Mouse (Mus musculus) mouse trophoblast stem cell (cell line): ENCODE measurements around the gene Kcnj12.

Experiments
- in situ Hi-C, 2 experiments: fragments of 300-500 bp; cut with MseI, MboI; formaldehyde crosslinking; loops; 2 replicates in 1 of 2; 3 replicates in 1 of 2; pipeline ENCODE4 v1.15.1; 2025

Gene Kcnj12

DNA sequence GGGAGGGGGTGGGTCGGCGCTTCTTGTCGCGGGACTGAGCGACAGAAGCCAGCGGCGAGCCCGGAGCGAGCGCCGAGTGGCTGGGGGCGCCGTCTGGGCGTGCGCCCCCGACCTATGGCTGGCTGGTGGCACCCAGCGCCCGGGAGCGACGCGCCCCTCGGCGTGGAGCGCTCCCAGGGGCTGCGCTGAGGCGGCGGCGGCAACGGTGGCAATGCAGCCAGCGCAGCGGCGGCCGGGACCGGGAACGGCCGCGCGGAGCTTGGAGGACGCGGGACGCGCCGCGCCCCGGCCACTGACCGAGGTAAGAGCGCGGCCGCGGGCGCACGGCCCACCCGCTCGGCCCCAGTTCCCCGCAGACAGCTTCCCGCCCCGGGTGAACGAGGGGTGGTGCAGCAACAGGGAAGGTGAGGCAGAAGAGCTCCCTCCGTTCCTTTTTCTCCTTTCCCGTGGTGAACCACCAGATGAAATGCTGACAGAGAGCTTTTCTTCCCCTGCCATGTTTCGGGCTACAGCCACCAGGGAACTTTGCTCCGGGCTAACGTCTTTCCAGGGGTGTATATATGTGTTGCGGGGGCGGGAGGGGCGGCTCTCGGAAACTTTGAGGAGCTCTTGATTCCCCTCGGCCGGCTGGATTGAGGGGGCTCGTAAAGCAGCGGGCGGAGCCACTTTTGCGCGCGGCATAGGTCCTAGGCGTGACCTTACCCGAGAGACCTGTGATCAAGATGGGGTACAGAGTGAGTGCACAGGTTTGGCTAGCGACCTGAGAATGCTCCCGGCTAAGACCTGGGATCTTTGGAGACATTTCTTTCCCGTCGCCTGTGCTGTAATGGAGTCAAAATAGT lies at the start of gene Kcnj12:
TSS of gene Kcnj12 (plus strand) at position 15 of the 842 bp plus-strand sequence.
- in situ Hi-C loops: no loop called here

DNA sequence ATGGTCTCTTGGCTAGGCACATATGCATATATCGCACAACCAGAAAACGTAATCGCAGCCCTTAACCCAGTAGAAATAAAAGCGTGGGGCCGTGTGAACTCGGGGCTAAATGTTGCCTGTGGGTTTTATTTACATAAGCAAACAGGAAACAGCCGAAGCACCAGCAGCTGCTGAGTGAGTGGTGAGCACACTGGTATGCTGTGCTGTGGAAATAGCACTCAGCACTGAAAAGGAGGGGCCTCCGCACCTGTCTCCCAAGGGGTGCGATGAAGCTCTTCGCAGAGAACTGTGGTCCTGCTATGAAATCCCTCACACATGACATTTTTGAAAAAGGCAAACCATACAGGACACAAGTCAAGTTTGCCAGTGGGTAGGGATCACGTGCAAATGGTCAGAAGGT lies 47.3 kb upstream of the Kcnj12 start:
- in situ Hi-C loops: no loop called here

DNA sequence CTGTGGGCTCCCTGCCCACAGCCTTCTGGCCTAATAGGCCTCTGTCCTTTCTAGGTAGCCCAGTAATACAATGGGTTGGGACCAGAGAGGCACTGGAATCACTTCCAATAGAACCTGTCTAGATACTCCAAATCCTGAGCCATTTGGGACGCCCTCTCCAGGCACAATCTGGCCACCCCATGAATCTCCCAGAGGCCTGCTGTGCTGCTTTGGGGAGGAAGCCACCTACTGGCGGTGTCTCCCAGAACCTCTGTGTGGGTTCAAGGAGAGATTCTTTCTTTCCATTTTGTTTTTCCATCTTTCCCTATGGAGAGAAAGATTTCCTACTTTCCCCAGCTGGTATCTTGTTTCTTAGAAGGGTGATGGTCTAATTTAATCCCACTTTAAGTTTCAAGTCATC lies 46.1 kb upstream of the Kcnj12 start:
- in situ Hi-C loops: no loop called here

DNA sequence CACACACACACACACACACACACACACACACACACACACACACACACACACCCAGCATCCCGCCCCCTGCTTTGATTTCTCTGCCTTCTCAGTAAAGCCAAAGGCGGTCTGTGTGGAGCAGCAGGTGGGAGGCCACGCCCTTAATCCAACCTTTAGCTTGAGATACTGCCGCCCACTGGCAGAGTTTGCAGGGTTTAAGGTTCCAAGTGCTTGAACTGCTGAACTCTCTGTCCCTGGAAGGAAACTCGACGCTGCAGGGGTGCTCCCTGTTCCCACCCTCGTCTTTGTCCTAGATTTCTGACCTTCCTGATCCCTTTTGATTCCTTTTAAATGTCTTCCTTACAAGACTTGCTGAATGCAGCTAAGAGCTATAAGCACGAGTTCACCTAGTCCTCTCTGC lies 45.6 kb upstream of the Kcnj12 start:
- in situ Hi-C loops: no loop called here

DNA sequence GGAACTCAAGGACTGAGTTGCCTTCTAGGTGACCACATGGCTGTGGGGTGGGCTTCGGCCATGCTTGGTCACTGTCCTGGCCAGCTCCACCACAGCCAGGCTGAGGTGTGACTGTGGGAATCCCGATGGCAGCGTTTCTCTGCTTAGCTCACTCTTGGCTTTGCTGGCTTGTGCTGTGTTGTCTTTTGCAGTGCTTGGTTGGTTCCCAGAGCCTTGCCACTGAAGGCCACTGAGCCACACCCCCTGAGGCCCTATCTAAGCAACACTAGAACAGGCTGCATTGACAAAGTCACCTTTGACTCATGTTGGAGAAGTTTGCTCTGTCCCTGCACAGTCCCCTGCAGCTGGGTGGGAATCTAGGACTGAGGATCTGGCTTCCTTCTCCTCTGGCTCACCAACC lies 45.2 kb upstream of the Kcnj12 start:
- in situ Hi-C loops: no loop called here

DNA sequence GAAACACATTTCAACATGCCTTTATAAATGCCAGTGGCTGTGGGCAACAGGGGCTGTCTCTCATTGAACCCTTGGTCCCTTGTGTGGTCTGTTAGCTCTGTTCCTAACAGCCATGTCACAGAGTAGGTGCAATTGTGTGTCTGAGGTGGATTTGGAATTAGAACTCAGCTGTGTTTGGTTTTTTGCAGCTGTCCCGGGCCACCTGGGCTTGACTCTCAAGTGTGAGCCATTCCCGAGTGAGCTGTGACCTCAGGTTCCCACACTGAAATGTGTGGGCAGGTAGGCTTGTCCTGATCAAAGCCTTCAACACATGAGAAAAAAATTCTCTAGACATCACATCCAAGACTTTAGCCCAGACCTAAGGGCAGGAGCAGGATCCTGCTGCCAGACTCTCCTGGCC lies 43.7 kb upstream of the Kcnj12 start:
- in situ Hi-C loops: no loop called here

DNA sequence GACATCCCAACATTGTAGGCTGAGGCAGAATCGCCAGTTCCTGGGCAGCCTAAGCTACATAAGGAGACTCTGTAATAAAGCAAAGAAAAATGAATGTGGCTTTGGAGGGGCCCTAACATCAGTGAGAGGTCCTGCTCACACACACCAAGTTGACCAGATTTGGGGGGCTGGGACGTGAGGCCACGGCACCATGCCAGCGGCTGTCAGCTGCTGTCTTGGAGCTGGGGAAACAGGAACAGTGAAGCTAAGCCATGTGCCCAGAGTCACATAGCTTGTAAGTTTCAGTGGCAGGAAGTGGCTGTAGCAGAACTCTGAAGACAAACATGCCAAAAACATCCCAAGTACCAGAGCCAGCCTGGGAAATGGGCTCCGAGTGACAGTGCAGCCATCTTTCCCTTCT lies 42.6 kb upstream of the Kcnj12 start:
- in situ Hi-C loops: no loop called here

DNA sequence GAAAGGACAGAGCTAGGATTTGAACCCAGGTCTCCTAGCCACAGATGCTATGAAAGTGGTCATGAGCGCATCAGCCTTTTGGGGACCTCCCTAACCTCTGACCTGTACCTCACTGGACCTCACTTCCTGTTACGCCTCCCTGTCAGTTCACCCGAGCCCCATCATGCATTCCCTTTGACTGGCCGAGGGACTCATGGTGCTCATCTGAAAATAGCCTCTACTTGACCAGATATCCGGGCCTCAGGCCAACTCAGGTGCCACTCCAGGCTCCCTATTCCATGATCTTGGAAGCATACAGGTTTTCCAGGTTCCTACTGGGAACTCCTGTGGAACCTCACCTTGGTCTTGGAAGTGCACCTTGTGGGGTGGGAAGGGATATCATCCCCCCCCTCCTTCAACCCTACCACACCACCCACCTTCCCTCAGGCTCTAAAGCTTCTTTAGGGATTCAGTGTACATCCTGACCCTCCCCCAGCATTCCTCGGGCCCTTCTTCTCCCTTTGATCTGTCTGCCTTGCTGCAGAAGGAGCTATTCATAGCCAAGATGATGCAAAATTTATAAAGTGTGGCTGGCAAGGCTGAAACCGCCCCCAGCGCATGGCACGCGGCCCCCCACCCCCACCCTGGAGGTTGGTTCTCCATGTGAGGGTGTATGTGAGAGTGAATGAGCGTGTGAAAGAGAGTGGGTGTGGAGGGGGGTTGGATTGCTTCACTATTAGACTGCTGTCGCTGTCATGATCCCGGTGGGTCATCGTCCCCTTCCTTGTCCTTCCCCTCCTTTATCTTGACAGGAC lies 40.5 kb upstream of the Kcnj12 start:
- in situ Hi-C loops: no loop called here

DNA sequence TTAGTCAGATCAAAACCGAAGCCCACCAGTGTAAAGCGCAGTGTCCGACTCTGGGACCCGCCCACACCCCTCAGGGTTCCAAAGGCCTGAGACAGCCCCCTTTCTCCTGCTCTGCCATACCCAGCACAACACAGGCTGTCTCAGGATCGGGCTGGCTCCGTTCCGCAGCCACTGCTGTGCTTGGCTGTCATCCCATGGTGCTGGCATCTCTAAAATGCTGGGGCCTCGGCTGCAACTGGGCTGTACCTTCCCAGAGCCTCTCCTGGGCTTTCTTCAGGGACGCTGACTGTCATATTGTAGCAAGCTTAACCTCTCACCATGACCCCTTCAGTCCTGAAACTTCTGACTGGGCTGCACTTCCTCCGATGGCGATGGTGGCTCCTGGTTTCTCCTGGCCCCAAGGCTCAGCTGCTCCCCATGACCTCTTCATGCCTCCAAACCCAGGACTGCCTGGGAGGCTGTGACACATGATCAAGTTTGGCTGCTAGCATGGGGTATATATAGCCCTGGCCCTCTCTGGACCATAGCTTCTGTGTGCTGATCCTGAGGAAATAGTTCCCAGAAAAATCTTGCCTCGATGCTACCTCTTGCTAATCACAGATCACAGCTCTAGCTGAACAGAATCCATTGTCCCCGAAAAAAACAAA lies 37.3 kb upstream of the Kcnj12 start:
- in situ Hi-C loops: no loop called here

DNA sequence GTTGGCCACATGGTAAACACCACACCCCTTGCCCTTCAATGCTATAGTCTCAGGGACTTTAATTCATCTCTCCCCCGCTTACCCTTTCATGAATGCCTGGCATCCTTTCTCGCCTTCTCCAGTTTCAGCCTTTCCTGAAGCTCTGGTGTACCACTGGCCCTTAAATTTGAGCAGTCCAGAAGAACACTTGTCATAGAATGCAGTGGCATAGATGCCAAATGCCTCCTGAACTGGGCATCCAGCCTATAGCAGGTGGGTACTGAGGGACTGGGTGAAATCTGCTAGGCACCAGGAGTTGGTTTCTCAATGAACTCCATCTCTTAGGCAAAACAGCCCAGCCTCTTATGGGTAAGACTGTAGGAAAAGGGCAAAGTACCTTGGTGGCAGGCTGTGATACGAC lies 31.9 kb upstream of the Kcnj12 start:
- in situ Hi-C loops: no loop called here

DNA sequence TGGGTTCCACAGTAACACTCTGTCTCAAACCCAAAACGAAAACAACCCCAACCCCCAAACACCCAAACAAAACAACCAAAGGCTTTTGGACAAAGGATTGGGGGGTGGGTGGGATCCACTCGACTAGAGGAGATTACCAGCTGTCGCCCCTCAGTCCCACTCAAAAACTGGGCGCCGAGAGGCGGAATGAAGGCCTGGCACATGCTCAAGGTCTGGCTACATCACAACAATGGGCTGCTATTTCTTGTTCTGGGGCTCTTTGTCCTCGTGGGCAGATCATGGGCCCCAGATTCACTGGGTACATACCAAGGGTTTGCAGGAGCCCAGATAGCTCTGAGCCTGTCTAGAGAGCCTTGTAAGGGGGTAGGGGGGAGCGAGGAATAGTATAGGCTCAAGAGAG lies 19.6 kb upstream of the Kcnj12 start:
- in situ Hi-C loops: no loop called here

DNA sequence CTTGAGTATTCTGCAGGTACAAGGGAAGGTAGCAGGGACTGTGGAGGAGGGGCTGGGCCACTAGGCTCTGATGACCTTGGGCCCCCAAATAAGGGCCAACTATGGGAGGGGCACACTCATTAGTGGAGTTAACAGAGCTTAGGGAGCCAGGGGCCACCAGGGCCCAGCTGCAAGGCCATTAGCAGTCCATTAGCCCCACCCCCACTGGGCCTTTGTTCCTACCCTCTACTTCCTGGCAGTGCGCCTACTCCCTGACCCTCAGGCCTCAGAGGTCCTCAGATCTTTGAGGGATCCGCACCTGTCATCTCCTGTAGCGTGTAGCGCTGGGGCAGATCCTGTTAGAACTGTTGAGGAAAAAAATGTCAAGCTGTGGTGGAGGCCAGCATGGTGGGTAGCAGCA lies 18.3 kb upstream of the Kcnj12 start:
- in situ Hi-C loops: no loop called here

DNA sequence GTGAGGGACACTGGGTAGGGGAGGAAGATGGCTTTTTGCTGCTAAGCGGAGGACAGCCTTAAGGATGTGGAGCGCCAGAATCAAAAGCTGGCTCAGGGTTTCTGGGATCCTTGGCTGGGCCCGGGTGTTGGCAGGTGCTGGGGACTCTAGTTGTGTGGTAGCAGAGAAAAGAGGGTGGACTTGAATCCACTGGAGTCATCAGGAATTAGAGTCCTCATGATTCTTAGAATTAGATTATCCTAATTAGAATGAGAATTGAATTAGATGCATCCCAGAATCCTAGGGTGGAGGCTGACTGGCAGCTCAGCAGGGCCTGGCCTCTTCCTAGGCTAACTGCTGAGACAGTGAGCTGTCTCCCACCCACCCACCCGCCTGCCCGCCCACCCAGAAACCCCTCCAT lies 17.6 kb upstream of the Kcnj12 start:
- in situ Hi-C loops: no loop called here

DNA sequence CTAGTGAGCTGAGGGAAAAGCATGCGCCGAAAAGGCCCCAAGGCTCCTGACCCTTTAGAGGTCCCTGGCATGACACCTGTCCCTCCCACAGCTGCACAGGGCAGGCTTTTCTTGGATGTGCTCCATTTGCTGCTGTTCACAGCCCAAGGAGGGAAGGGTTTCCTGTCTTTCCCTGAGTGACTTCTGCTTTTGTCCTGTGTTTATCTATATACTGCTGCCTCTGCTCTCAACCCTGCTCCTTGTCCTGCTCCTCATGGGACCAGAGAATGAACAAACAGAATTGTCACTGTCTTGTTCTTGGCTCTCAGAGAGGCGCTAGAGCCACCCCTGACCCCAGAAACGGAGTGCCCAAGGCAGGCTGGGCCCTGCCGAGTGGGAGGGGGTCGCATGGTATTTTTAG lies 17.0 kb upstream of the Kcnj12 start:
- in situ Hi-C loops: no loop called here

DNA sequence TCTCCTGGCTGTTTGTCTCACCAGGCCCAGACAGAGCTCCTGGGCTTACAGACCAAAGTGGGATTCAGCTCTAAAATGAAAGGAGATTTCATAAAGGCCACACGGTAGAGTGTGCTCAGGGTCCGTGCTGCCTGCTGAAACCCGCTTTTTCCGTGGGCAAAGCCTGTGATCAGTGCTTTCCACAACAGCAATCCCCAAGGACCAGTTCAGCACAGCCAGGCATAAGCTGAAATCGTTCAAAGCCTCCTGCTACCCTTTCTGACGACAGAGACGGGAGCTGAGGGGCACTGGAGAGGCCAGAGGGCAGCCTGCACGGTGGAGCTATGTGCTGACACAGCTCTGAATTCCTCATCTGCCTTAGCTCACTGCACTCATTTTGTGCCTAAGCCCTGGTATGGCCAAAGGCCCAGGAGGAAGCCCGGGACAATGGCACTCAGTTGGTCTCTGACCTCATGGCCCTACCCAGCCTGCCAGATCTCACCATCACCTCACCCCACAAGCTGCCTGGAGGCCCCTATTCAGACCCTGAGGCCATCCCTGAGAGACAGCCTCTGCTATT lies 10.5 kb upstream of the Kcnj12 start:
- in situ Hi-C loops: no loop called here

DNA sequence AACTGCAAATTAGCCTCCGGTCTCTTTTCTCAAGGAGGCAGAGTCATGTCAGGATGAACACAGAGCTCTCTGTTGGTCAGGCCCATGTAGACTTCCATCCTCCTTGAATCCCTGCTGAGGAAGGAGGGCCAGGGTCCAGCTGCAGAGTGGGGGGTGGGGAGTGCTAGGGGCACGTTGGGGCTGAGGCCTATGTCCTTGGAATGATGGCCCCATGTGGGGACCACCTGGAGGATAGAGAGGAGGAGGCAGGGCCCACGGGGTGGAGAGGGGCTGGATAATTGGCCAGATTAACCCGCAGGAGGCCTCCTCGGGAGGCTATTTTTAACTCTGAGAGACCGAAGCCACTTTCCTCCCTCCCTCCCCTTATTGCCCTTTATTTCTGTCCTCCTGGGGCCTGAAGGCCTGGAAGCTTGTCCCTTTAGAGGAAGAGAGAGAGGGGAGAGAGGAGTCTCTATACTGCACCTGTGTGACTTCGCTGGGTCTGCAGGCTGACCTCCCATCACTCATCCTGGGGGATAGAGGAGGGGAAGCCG lies 5.4 kb upstream of the Kcnj12 start:
- in situ Hi-C loops: no loop called here

DNA sequence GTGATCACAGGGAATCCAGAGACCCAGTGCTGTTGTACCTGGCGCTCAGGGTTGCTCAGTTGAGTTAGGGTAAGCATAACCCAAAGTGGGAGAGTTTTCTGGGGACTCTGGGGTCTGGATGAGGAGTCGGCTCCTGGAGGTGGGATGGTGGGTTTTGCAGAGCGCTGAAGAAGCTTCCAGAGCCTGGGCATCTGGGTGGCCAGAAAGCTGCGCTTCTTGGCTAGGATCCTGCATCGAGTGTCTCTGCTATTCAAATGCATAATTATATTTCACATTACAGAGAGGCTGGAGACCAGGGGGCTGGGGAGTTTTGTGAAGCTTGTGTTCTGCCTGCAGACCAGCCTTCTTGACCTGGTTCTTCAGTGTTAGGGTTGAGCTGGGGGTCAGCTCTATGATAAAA lies 1.2 kb upstream of the Kcnj12 start:
- in situ Hi-C loops: no loop called here

DNA sequence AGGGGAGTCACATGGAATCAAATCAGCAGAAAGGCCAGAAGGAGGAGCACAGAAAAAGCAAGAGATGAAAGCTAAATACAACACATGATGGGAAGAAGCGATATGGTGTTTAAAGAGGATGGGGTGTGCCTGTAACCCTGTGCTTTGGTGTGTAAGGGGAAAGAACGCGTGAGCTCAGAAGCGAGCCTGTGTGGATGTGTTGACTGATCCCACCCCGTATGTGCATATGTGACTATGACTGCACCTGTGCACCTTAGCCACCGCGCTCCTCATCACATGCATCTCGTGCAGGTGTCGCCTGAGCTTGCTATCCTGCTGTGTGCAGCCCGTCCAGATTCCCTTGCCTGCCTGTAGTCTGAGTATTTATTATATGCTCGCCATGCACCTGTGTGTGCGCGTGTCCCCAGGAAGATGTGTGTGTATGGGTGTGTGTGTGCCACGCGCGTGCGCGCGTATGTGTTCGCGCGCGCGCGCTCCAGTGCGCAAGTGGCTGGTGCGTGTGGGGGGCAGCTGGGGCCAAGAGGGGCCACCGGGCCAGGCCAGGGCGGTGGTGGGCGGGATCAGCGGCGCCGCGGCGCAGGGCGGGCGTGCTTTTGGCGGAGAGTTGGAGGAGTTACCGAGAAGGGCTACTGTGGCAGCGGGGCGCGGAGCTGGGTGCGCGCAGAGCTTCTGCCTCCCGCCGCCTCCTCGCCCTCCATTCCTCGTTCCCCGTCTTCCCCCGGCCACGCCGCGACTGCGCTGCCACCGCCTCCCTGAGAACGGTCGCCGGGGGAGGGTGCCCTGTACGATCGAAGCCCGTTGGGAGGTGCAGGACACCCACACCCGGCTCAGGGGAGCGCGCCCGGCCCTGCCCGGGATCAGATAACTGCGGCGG lies 451 bp upstream of the Kcnj12 start:
- in situ Hi-C loops: no loop called here

DNA sequence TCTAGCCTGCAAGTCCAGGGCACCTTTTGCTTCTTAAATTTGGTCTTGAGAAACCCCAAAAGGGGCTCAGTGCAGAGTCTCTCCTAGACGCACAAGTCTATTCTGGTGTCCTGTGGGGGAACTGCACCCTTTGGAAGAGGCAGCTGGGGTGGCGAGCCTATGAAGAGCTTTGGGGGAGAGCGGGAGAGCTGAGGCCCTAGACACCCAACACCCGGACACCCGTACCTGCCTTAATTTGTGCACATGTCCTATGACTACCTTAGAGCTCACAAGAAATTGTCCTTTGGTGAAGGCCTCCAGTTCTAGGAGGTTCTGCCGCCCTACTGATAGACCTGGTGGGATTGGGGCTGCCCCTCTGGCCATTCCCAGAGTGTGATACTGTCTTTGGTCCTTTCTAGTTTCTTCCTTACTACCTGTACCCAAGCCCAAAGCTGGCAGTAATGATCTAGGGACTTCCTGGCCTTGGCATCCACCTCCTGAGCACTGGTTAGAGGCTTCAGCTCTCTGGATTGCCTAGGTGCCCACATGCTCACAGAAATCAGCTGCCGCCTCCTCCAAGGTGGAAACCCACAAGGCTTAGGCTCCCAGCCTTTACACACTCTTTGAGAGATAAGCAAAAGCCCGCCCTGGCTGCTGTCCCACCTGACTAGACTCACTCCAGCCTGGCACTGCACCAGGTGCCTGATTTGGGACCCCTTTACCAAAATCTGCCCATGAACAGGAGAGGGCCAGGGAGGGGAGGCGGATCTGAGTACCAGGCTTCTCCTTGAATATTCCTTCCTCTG lies 1.2 kb downstream of the Kcnj12 start:
- in situ Hi-C loops: no loop called here

DNA sequence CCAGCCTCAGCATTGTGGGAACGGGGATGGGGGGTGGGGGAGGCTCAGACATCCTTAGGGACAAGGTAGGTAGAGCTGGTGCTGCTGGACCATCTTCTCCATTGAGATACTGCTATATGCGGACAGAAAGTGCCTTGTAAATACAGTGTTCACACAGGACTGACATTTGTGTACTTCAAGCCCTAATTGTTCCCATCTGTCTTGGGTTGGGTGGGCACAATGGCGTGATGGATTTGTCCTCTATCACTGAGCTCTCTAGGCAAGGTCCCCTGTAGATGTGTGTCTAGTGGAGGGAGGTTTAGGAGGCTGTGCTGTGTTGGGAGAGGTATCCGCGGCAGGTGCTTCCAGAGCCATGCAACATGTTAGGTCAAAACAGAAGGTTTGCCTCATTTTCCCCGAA lies 2.0 kb downstream of the Kcnj12 start:
- in situ Hi-C loops: no loop called here
